Mouse (Mus musculus): ENCODE measurements around the gene 1520401A03Rik.

DNA sequence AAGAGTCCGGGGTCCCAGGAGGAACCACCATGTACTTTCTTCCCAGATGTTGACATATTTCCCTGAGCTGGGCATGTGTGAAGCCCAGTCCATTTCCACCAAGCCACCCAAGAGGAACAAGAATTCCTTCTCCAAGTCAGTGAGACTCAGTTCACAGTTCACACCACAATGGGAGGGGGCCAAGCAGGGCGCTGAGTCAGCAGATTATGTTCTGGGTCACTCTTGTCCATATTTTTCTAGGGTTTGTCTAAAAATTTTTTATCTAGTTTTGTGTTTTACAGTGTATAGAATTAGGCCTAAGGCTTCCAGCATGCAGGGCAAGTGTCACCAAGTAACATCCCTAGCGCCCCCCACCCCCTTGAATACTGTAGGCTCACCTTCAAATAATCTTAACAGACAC lies 38.6 kb upstream of the 1520401A03Rik start:
- TF ChIP-seq CTCF (IDR thresholded peaks at IDR 0.05; ENCODE audit: low read depth, low read length) (no peak), POLR2A (IDR thresholded peaks at IDR 0.05; ENCODE audit: borderline replicate concordance, low read depth, low read length) (no peak)
